Mouse (Mus musculus) heart, adult 10 weeks (tissue): Measurements from ENCODE around the gene Prl7c1. TPM values are rescaled to one million over a fixed set of nuclear protein-coding genes. Genes with fewer than 3 reads are reported as not detected.

Source experiments
- polyA plus RNA-seq: library from polyadenylated mRNA; stranded (reverse); fragments of 350-450 nt; fragmentation: Illumina TruSeq; extraction: RNeasy Lipid Tissue Mini Kit (QIAGEN cat#74804); gene quantifications from one replicate; pipeline ENCODE4 v1.2.3, GENCODE M21; 2014; ENCODE audit warnings: low read depth, low replicate concordance

Gene Prl7c1
- polyA plus RNA-seq = not detected

GRCm38 (mm10) chr13:27780704-27781103 lies at the start of gene Prl7c1:
Gene Prl7c1, minus strand, starts transcription at chr13:27780804.

GRCm38 (mm10) chr13:27801354-27801753 lies 20.8 kb upstream of the Prl7c1 start, which contains the start of gene Prl2a1:
Gene Prl2a1, plus strand, starts transcription at chr13:27801654.

Other genes with a start within 250 kb of the Prl7c1 start
- not detected for gene Prl8a9, start 216.2 kb downstream of the Prl7c1 start, polyA plus RNA-seq
- not detected for gene Prl8a1, start 198.6 kb downstream of the Prl7c1 start, polyA plus RNA-seq
- not detected for gene Prl7b1, start 170.2 kb downstream of the Prl7c1 start, polyA plus RNA-seq
- gene Prl7a1, start 138.3 kb downstream of the Prl7c1 start, polyA plus RNA-seq = not detected
- not detected for gene Prl7a2, start 112.8 kb downstream of the Prl7c1 start, polyA plus RNA-seq
- not detected for gene Prl7d1, start 64.1 kb downstream of the Prl7c1 start, polyA plus RNA-seq
- not detected for gene Prl2a1, start 20.9 kb upstream of the Prl7c1 start, polyA plus RNA-seq
- gene Prl2c1, start 68.5 kb upstream of the Prl7c1 start, polyA plus RNA-seq = not detected
- not detected for gene Prl4a1, start 235.4 kb upstream of the Prl7c1 start, polyA plus RNA-seq